Mouse (Mus musculus): ENCODE results near the gene Pde7b.

The Pde7b gene

DNA sequence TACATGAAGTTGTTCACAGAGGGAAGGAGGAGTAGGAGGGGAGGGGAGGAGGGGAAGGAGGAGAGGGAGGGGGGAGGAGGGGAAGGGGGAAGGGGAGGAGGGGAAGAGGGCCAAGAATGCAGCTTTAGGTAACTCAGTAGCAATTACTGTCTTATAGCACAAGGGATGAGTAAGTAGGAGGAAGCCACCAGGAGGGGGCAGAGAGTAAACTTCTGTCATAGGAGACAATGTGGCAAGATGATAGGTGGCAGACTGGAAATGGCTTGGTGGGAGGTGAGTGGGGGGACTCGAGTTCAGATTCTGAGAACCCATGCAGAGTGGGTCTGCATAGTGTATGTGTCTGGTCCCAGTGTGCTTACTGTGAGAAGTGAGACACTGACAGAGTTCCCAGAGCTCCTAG is 234.1 kb downstream of the Pde7b start:
- no peak for DNase-seq

DNA sequence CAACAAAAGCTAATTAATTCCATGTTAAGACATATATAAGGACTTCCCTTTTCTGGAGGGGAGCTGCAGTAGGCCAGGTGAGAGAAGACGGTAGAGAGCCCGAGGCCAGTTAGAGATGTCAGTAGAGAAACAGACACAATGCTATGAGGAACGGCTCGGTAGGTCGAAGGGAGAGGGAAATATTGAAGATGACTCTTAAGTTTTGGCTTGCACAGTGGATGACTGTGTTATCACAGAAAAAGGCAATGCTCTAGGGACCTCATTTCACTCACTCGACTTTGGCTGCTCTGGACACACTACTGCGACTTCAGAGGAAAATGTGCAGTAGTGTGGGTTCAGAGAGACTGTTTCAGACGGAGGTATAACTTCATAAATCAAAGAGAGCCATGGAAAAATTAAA is 234.6 kb downstream of the Pde7b start:
- DNase-seq = no peak

DNA sequence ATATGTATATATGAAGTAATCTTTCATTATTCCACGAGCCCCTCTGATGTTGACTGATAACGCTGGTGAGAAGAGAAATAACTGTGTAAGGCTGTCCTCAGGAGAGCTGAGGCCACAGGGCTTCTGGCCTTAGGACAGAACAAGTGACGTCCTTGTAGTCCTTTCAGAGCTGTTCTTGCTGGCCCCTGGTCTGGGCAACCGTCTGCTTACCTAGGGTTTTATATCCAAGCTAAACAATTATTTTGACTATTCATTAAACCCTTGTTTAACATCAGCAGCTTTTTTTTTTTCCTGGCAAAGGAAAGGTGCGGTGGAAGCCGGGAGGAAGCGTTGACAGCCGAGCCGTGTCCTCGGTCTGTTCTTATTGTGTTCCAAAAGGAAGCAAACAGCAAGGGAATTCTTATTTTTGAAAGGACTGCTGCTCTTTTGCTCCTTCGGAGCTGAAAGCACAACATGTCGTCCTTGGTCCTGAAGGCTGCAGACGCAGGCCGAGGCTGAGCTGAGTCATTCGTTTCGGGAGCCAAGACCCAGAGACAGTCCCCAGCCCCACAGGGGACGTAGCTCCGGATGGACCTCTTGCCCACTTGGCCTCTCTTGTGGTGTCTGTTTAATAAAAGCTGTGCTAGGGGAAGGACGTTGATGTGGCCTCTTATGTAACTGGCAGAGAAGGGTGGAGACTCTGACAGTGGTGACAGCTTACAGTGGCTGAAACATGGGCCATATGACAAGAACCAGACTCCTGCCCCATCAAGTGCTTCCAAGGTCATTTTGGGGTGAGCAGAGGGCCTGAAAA is 238.2 kb downstream of the Pde7b start:
- DNase-seq = no peak

DNA sequence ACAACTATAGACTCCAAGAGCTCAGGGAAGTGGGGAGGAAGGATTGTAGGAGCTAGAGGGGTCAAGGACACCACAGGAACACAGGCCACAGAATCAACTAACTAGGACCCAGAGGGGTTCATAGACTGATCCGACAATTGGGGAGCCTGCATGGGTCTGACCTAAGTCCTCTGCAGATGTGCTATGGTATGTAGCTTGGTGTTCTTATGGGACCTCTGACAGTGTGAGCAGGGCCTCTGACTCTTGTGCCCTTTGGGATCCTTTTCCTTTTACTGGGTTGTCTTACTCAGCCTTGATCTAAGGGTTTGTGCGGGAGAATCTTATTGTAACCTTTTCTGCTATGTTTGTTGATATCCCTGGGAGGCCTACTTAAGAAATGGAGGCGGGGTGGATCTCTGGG is 239.1 kb downstream of the Pde7b start:
- DNase-seq = no peak

DNA sequence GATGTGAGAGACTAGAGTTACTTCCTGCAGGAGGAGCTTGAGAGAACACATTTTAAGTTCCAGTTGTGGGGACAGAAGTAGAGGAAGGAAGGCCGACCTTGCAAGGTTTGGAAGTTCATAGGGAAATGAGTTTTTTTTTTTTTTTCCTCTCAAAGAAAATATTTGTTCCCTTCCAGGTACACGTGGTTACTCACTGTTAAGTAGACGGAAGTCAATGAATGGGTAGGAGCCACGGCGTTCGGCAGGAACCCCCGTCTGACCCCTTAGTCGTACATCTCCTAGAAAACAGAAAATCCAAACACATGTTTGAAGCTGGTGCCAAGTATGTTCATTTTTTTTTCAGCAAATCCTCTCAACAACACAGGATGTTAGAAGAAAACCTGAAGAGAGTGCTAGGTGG is 245.4 kb downstream of the Pde7b start:
- DNase-seq = no peak

DNA sequence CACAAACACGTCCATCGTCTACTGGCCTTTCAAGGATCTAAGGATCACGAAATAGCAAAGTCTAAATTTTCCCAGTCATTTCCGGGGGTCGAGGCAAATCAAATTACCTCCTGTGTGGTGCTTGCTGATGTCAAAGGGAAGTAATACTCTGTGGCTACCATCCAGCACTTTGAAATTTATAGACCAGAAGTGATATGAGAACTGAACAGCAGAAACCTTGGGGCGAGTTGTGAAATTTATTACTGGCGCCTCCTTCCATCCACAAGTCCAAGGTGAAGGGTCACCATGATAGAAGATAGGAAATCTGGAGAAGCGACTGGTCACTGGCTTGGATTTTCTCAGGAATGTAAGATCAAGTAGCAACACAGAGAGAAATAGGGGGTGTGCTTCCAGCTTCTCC is 246.4 kb downstream of the Pde7b start:
- no peak for DNase-seq

DNA sequence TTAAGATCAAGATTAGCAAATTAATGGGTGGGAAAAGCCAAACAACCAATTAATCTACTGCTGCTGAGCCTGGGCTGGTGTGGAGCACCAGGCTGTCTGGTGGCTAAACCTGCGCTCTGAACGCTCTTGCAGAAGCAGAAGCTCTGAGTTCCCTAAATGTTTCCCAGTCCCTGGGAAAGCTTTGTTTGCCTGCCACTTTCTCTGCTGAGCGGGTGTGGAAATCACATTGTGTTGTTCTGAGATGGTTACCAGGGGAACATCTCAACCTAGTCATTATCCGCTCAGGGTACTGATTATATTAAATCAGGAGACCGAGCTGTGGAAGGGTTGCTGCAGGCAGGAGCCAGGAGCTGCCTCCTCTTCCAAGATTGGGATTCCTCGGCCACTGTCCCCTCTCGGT is 250.0 kb downstream of the Pde7b start:
- peak; percentile 30 for DNase-seq

DNA sequence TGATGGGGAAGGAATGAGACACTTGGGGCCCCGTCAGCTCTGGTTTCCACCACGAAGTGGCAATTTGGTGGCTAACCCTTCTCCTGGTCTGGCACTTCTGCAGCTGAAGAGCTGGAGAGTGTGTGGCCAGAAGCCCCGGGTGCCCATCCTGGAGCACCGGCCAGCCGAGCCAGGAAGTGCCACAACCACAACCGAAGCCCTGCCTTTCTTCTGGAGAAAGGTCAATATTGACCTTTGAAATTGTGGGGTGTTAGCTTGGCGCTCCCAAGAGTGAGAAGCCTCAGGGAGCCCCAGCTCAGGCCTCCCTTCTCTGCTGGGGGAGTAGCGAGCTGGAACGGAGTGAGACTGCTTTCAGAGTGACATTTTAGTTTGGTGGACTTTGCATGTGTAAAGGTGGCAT is 250.8 kb downstream of the Pde7b start:
- DNase-seq = no peak

DNA sequence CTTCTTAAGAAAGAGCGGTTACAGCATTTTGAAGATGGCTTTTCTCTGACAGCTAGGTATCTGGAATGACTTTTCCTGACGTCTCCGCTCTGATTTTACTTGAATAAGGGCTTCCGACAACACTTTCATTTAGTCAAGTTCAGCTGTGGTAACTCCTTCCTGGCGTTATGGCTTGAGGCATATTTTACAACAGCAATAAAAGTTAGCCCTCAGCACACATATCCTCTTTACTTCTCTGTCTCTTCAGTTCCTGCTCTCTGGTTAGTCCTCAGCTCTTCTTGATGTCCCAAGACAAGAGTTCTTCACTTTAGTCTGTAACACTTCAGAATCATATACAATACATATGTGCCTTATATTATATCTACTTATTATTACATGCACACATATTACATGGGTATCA is 251.4 kb downstream of the Pde7b start:
- no peak for DNase-seq

DNA sequence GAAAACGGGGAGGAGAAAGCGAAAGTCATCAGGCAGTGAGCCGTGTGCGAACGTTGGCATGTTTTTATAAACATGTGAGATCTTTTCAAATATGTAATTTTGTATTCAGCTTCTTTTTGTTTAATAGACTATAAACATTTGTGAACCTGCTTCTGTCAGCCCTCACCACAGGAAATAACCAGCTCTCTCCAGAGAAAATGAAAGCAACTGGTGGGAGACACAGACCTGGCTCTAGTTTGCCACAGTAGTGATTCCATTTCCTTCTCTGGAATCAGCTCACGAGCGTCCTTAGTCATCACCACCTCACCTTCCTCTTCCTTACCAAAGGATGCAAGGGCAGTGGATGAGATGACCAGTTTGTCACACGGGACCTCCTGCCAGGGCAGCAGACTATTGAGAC is 252.9 kb downstream of the Pde7b start:
- no peak for DNase-seq

DNA sequence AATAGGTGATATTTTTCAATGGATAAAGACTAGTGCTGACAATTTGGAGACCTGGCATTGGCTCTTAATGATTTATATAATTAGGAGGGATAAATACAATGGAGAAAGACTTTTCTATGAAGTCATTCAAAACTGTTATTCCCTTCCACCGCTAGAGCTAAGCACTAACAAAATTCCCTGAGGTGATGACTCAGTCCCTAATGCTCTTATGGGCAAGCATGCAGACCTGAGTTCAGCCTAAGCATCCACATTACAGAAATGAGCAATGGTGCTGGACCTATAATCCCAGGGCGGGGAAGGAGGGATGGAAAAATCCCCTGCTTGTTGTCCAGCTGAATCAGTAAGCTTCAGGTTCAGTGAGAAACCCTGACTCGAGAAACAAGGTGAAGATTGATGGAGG is 260.2 kb downstream of the Pde7b start:
- DNase-seq = no peak

DNA sequence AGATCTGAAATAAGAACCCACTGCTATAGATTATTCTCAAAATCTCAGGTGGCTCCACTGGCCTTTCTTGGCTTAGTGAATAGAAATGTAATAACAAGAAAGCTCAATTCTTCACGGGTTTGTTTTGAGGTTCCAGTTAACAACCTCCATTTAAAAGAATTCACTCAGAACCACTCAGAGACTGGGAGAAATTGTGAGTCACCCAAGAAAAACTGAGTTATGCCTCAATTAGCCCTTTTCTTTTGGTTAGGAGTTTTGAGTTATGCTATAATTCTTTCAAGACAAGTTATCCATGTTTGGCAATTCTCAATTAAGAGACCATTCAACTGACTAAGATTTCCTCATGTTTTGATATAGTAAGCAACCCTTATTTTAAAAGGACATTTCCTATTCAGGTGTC is 260.9 kb downstream of the Pde7b start:
- no peak for DNase-seq

DNA sequence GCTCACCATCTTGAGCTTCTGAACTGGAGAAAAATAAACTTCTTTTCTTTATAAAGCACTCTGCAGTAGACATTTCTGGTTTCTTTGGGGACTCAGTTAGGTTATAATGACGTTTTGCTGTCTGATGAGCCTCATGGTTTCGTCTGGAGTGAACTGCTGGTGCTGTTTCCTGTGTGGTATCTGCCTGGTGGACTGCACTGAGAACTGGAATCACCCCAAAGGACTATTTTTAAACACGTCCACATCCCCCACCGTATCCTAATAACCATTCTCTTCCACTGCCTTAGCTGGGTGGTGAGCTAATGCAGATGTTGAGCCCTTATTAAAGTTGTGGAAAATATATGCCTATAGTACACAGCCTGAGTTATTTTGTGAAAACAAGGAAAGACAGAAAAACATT is 262.3 kb downstream of the Pde7b start:
- no peak for DNase-seq

DNA sequence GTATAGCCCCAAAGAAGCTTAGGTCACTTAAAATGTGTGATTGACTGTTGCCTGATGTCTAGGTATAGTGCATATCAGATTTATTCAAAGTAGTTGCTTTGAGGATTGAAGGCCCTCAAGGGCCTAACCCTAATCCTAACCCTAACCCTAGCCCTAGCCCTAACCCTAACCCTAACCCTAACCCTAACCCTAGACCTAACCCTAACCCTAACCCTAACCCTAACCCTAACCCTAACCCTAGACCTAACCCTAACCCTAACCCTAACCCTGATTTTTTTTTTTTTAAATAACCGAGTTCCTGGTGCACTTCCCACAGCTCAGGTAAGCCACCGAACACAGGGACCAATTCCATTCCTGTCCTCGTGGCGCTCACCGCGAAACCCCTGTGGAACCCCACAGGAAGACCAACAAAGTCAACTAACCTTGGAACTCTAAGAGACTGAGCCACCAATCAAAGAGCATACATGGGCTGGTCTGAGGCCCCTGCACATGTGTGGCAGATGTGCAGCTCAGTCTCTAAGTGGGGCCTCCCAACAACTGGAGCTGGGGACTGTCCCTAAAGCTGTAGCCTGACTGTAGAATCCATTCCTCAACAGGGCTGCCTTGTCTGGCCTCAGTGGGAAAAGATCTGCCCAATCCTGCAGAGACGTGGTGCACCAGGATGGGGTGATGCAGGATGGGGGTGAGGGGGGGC is 265.1 kb downstream of the Pde7b start:
- DNase-seq = no peak

DNA sequence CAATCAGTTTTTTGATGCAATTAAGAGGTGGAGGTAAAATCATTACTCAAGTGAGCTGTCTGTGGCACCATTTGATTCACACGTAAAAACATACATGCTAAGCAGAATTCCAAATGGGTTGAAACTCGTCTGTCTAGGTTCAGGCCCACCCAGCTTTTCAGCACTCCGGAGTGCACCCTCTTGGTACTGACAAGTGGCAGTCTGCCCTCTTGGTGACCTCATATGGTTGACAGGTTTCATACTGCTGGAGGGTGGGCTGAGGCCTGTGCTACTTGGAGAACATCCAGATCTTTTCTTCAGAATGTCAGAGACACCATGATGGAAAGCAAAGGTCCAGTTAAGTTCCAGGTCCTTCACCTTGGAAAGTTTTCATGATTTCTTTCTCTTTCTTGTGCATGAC is 265.7 kb downstream of the Pde7b start:
- DNase-seq = no peak

DNA sequence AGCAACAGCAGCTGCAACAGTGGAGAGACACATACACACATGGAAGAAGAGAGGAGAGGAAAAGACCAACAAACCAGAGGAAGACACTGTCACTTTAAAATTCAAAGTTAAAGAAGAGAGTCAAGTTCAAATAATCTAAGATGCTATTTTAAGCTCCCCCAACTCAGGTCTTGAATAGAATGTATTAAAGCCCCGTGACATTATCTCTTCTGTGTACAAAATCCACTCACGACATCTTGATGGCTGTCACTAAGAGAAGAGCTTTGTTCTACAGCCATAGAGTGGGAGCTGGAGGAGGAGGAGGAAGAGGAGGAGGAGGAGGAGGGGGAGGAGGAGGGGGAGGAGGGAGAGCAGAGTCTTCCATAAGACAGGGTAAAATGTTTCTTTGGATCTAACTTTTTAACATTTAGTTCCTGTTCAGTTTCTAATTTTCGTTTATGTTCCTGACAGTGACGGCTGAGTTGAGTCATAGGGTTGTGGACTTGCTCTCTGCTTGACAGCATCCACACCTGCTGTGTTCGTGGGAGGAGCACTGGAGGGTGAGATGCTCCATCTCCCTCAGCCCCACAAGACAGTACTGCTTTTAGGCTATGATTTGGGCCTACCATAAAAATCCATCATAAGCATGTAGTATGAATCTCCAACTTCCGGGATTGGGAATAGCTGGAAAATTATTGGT is 270.4 kb downstream of the Pde7b start:
- DNase-seq = peak; percentile 36

DNA sequence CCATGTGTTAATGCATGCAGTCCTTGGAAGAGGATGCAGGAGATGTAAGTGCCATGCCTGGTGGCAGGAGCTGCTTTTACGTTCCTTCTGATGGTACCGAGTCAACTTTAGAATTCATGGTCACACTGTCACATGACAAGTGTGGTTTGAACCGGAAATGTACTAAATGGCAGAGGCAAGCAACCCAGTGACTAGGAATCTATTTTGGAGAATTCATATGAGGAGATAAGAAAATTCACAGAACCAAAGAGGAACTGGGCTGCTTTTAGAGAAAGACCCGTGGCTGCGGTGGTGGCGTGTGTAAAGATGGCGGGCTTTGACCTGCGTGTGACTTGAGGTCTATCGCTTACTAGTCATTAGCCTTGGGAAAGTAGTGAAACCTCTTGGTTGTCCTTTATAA is 287.4 kb downstream of the Pde7b start:
- DNase-seq = no peak

DNA sequence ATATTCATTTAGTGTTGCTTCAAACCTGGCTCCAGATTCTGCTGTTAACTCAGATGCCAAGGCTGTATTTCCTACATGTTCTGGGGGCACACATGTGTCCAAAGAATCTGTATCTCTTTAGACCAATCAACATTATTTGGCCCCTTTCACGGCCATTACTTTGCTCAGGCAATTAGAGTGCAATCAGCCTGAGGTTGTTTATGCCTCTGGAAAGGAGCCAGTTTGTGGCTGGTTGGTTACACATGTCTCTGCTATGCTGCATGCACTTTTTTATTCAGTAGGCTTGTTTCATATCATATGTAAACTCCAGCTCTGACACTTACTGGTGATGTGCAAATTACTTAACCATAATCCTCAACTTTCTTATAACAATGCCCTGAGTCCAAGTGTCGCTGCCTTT is 287.9 kb downstream of the Pde7b start:
- no peak for DNase-seq

DNA sequence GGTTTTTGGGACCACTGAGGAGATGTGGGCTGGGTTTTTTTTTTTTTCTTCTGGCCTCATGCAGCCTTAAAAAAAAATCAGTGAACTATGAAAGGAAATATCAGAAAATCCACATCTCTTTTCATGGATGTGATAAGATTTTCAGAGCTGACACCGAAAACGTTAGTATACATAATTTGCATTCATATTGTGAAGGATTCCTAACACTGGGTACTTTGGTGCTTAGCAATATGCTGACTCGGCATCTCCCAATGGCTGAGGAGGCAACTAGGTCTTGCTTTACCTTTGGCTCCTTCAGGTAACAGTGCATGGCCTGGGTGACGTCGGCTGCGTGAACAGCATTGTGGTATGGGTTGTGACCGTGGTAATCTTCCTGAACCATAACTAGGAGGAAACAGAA is 289.0 kb downstream of the Pde7b start:
- DNase-seq = no peak

DNA sequence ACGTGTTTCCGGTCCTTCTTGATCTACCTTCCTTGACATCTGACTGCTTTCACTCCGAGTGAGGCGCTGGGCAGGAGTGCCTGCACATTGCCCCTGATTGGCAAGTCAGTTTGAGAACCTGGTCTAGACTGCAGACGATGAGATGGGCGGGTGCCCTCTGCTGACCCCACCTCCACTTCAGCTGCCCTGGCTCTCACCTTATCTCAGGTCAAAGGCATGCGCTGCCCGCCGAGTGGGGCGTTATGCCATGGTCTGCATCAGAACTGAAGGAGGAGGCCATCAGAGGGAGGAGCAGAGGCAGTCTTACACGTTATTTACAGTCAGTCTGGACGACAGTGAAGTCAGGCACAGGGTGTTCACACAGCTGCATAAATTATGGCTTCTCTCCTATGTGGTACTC is 293.5 kb downstream of the Pde7b start:
- no peak for DNase-seq

DNA sequence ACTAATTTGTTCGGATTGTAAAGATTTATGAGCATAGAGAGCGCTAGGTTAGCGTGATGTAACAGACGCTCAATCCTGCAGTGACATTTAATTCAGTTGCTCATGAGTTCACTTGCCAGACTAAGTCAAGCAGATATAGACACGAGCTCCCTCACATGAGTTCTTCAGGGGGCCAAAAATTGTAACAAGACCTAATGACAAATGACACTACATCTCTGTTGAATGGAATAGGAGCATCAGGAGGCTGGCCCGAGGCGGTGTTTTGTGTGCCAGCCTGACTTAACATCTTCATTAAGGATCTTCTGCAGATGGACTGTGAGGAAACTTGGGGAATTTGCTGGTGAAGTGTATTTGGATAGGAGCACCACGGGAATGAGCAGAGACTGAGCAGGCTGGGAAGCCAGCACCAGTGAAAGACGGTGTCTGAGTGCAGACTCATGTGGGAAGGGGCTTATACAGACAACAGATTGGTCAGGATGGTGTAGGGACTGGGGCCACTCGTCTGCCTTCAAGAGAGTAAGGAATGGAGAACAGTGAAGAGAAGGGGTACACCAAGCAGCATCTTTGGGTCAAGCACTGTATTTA is 303.5 kb downstream of the Pde7b start:
- DNase-seq = no peak

DNA sequence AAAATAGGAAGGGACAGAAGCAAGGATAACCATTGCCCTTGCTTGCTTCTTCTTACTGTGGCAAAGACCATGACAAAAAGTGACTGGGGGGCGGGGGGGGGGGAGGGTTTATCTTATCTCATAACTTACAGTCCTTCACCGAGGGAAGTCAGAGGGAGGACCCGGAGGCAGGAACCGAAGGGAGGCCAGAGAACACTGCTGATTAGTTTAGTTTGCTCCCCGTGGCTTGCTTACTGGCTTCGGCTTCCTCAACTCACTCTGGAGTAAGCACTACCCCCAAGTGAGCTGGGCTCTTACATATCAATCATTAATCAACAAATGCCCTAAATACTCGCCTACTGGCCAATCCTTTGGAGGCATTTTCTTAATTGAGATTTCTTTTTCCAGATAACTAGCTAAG is 304.6 kb downstream of the Pde7b start:
- DNase-seq = no peak

DNA sequence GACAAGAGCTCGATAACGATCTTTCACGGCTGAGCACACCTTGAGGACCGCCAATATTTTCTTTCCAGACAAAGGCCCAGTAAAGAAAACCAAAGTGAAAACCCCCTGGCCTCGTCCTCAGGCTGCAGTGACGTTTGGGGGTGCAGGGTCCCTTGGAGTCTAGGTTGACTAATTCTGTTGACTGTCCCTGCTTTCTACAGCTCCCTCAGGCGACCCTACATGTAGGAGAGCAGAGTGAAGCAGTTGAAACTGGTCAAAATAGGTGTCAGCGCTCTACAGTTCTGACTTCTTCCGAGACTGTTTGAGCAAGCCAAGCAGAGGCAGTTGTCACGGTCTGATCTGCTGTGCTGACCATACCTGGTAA is 306.0 kb downstream of the Pde7b start:
- DNase-seq = no peak

All from right cerebral cortex, adult 18-20 months (tissue).